Mouse (Mus musculus) kidney, adult 11 months (tissue): ENCODE results near the gene 5330417C22Rik.
"Not testable (repeated sequence)": the region's sequence is repeated elsewhere in the genome, so short reads cannot be mapped to it uniquely, and the experiment has no call there.

ENCODE experiments used
- DNase-seq: peaks from one replicate; pipeline ENCODE4 v3.0.0; 2022

Gene 5330417C22Rik

DNA sequence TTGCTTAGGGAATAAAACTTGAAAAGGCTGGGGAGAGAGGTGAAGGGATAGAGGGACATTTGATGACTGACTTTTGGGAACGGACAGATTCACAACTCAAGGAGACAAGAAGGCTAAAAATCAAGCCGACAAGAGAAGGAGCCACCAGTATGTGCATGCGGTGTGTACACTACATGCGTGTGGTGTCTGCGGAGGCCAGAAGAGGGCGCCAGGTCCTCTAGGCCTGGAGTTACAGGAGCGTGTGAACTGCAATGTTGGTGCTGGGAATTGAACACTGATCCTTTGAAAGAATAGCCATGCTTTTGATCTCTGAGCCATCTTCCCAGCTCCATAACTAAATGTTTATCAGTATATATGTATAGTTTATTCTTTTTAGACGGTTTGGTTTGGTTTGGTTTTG, 7.8 kb downstream of the 5330417C22Rik start:
- no peak for DNase-seq

GRCm38 (mm10) chr3:108523415-108523814, 12.9 kb downstream of the 5330417C22Rik start:
- DNase-seq: no peak

DNA sequence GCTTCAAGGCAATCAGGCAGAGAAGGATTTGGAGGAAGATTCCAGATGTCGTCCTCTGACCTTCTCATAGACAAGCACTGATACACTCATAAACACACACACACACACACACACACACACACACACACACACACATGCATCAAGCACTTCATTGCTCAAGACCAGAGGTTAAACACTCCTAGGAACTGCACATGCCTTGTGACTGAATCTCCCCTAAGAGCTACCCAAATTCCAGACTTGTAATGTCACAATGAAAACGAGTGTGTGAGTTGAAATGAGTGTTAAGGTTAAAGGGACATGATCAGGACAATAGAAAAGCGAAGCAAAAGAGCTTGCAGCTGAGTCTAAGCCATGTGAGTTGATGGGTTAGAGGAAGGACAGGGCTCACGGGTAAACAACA, 18.1 kb downstream of the 5330417C22Rik start:
- no peak for DNase-seq

- no peak for DNase-seq
Measured at GRCm38 (mm10) chr3:108513465-108513864, 22.9 kb downstream of the 5330417C22Rik start.

DNA sequence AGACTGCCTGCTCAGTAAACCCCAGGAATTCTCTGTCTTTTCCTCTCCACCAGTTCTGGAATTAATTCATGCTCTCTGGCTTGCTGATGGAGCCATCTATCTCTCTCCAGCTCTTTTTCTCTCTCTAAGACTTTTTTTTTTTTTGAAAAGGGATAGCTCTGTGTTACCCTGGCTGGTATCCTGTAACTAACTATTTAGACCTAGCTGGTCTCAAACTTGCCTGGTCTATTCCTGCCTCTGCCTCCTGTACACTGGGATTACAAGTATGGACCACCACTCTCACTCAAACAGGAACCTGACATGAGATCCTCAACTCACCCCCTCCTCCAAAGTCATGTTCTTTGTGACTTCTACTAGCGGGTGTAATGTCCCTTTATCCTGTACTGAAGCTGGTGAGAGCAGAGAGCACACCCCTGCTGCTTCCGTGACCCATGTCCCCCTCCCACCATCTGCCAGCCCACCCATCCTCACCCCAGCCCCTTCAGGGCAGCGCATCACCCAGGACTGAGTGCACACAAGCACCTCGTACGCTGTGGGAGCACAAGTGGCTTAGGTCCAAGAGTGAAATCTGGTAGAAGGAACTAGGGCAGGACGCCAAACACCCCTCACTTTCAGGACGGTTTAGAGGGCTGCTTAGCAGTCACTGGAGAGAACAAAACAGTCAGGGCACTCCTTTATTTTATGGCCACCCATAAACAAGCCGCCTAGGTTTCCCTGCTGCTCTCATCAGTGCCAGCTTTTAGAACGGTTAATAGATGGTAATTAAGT, 25.4 kb downstream of the 5330417C22Rik start:
- no peak for DNase-seq

DNA sequence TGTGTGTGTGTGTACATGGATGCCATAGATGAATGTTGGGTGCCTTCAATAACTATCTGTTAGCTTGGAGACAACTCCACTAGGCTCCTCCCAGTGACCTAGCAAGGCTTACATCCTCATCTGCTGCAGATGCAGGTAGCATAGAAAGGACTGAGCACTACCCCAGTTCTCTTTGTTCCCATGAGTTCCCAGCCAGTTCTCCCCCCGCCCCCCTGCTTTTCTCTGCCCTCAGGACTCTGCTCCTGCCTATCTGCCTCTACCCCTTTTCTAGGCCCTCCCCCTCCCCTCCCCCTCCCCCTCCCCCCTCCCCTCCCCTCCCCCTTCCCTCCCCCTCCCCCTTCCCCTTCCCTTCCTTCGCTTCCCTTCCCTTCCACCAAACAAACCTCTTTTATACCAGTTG, 26.2 kb downstream of the 5330417C22Rik start:
- DNase-seq: no peak

GRCm38 (mm10) chr3:108508745-108509474, 27.4 kb downstream of the 5330417C22Rik start:
- DNase-seq: no peak

DNA sequence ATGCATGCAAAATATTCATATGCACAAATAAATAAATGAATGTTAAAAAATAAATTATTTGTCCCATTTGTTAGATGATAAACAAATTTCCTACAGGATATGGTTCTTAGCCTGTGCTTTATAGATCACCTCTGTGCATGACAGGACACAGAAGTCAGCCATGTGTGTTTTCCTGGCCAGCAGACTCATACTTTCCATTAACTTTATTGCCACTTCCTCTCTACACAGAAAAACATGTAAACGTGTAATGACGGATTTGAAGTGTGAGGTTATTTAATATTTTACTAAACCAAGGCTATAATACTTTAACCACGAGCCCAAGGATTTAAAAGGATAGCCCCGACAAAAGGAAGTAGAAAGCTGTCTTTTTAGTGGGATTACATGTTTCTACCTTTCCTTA, 32.4 kb downstream of the 5330417C22Rik start:
- DNase-seq: no peak

- not testable (repeated sequence) for DNase-seq
Measured at GRCm38 (mm10) chr3:108501411-108501810, 34.9 kb downstream of the 5330417C22Rik start.

- peak; percentile 26 for DNase-seq
Measured at GRCm38 (mm10) chr3:108499826-108500225, 36.5 kb downstream of the 5330417C22Rik start.

DNA sequence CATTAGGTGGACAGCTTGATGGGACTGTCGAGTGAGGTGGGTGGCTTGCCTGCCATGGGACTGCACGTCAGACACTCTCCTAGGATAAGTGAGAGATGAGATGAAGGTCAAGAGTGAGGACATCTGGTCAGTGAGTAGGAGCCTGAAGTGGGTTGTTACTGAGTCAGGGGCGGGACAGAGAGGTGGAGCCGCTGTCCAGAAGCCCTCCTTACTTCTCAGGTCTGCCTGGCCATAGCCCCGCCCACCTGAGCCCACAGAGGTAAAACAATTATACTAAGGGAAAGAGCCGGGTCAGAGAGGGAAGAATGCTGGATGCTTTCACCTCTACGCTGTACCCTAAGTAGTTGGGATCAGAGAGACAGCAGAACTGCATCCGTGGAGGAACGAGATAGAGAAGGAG, 38.7 kb downstream of the 5330417C22Rik start:
- DNase-seq: no peak

GRCm38 (mm10) chr3:108495486-108495885, 40.9 kb downstream of the 5330417C22Rik start:
- no peak for DNase-seq

- DNase-seq: peak; percentile 21
Measured at GRCm38 (mm10) chr3:108494861-108495474, 41.4 kb downstream of the 5330417C22Rik start.

DNA sequence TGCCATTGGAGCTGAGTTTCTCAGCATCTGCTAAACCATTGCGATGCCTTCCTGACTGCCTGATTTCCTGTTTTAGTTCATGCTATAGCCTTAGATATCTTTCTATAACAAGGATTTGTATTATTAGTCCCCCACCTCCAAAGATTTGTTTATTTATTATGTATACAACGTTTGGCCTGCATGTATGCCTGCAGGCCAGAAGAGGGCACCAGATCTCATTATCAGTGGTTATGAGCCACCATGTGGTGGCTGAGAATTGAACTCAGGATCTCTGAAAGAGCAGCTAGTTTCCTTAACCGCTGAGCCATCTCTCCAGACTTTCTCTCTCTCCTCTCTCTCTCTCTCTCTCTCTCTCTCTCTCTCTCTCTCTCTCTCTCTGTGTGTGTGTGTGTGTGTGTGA, 46.4 kb downstream of the 5330417C22Rik start:
- no peak for DNase-seq

DNA sequence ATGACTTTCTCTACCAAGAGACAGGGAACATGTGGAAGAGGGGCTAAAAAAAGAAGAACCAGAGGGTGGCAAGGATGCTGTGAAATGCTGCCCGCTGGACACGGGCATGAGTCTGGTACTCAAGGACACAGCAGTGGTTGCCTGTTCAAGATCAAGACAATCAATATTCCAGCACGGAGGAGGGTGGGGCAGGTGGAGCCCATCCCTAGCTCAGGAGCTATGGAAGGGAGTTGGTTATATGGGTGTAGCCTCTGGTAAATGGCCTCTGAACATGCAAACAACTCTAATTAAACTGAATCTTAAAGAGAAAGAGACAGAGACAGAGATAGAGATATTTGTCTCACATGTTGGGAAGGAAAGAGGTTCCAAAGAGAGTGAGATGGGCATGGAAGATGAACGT, 51.6 kb downstream of the 5330417C22Rik start:
- no peak for DNase-seq

DNA sequence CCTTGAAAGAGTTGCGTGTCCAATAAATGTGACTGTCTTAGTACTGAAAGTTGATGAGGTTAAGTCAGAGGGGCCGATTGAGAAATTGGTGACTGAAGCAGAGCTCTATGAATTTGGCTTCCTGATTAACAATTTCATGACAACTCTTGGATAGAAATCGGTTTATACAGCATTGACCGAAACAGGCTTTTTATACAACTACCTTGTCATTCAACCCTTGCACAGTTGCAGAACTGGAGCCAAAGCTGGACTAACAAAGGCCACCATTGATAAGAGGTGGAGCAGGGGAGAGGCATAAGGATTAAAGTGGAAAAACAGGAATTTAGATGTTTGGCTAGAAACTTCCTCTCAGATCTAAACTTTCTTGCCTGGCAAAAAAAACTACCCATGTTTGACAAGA, 57.5 kb downstream of the 5330417C22Rik start:
- no peak for DNase-seq

- DNase-seq: peak; percentile 91
Measured at GRCm38 (mm10) chr3:108476761-108477619, 59.3 kb downstream of the 5330417C22Rik start.

GRCm38 (mm10) chr3:108475496-108475895, 60.8 kb downstream of the 5330417C22Rik start:
- DNase-seq: no peak

DNA sequence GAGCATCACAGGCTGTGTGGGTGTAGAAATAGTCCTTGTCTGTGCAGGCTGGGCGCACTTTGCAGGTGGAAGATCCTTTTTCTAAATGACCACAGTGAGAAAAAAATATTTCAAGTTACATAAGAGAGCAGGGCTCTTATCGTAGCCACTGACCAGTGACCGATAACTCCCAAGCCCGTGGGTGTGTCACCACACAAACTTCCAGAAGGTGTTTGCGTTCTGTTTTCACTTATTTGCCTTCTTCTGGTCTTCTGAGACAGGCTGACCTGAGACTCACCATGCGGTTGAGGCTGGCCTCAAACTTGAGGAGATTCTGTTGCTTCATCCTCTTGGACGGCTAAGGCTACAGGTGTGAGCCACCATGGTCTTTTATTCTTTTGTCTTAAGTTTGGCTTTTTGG, 61.4 kb downstream of the 5330417C22Rik start:
- DNase-seq: no peak

DNA sequence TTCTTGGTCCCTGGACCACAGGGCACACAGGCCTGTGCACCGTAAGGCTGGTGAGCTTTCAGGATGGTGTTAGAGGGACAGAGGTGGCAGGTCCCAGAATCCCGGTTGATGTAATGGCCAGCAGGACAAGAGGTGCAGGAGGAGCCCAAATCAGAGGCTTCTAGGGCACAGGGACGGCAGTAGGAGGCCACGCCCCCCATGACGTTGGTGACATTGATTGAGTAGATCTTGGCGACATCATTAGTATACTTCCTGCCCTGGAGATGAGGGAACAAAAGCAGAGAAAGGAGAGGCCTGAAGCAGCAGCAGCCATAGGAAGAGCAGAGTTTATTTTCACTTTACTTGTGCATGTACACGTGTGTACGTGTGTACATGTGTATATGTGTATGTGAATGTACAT, 68.6 kb downstream of the 5330417C22Rik start:
- DNase-seq: no peak

- peak; percentile 47 for DNase-seq
Measured at GRCm38 (mm10) chr3:108466425-108466824, 69.9 kb downstream of the 5330417C22Rik start.

DNA sequence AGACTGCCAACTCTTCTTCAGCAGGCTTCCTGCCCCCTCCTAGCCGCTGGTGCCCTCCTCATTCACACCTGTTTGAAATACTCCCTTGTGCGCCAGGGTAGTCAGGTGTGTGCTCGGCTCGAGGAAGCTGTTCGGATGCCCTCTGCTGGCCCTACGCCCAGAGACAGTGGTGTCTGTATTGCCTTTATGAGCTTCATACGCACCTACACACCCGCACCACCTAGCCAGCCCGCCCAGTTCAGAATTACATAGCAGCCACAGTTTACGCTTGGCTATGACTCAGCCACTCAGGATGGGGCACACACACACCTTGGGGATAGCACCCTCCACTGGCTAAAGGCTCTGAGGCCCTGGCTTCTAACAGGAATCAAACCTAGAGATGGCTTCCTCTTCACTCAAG, 77.5 kb downstream of the 5330417C22Rik start:
- DNase-seq: peak; percentile 52

DNA sequence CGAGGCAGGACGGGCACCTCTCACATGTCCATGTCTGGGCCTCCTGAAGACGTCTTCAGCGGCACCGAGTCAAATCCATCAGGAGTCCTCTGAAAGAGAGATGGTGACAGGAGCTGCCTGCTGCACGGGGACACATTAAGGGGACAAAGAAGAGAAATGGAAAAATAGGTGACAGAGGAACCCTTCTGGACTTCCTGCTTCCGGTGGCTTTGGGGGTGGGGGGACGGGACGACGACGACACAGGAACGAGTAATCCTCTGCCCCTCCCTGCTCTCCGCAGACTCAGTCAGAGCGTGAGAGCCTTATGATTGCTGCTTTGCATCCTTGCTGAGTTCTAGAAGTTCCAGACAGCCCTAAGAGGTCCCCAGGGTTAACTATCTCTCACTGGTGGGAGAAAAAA, 78.0 kb downstream of the 5330417C22Rik start:
- no peak for DNase-seq
